Mouse (Mus musculus) mesoderm, embryonic 11.5 days (tissue): ENCODE data around the gene Gabrb1.

Experiments used
- DNase-seq: peaks from one replicate; pipeline ENCODE4 v3.0.0-alpha.2; 2012; ENCODE audit warnings: low read depth, low spot score

The Gabrb1 gene

DNA sequence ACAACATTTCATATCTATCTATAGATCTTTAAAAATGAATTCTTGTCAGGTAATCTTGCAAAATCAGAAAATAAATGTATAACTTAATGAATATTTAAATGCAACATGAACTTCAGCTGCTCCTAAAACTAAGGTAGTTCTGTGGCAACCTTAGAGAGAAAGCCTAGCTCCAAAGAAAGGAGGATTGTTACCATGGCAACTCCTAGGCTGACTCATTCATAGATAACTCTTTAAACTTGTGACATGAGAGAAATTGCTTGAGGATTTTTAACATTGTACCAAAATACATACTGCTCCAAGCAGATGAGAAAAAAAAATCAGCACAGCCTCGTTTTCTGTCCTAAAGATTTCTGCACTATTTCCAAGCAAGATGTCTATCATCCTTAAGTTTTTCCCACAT lies 171.1 kb downstream of the Gabrb1 start:
- no peak for DNase-seq

GRCm38 (mm10) chr5:71830342-71830741 lies 172.4 kb downstream of the Gabrb1 start:
- no peak for DNase-seq

GRCm38 (mm10) chr5:71842241-71842640 lies 184.3 kb downstream of the Gabrb1 start:
- DNase-seq, result no peak

- no peak for DNase-seq
Observed at GRCm38 (mm10) chr5:71898214-71898613, 240.3 kb downstream of the Gabrb1 start.

- no peak for DNase-seq
Observed at GRCm38 (mm10) chr5:71903399-71903798, 245.5 kb downstream of the Gabrb1 start.

DNA sequence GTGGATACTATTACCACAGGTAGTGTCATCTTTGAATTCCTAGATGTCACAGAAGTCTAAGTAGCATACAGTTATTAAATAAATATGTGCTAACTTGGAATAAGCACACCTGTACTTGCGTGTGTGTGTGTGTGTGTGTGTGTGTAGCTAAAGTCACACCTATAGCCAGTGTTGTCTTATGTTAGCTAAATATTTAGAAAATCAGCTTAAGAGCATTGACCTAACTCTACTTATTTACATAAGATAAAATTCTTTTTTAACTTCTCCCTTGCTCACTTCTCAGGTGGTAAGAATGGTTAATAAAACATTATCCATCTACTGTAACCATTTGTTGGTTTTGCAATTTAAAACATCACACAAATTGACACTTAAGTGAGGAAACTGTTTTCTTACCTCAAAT lies 256.1 kb downstream of the Gabrb1 start:
- DNase-seq, result no peak

GRCm38 (mm10) chr5:71915711-71916110 lies 257.8 kb downstream of the Gabrb1 start:
- DNase-seq, result no peak

DNA sequence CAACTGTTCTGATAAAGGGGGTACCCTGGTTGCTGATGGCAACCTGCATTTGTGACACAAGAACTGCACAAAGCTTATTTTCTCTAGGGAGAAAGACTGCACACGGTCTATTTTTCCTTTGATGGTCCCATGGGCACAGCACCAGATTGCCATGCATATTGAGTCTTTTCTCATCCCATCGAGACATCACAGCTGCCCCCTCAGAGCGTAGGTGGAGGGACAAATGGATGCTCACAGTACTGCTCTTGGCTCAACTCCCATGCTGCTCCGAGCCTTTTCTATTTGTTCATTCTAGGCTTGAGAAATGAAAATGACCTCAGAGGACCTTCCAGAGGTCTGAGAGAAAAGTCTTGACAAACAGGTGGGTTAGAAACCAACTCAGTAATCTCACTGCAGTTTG lies 259.3 kb downstream of the Gabrb1 start:
- DNase-seq, result no peak

GRCm38 (mm10) chr5:71923636-71924035 lies 265.7 kb downstream of the Gabrb1 start:
- DNase-seq, result no peak

GRCm38 (mm10) chr5:71926336-71926735 lies 268.4 kb downstream of the Gabrb1 start:
- DNase-seq, result no peak

- no peak for DNase-seq
Observed at GRCm38 (mm10) chr5:71930036-71930435, 272.1 kb downstream of the Gabrb1 start.

DNA sequence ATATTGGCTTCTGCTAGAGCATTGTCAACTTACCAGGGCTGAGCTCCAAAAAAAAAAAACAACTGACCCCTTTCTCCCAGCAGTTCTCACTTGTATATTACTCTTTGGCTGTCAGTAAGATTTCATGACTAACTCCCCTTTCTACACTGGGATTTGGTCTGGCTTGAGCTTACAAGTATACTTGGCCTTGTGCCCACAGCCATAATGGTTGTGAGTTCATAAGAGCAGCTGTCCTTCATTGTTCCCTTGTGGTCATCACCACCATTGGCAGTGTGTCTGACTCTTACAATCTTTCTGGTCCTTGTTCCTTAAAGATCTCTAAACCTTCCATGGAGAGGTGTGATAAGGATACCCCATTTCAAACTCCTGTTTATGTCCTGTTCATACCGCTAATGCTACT lies 293.5 kb downstream of the Gabrb1 start:
- no peak for DNase-seq

DNA sequence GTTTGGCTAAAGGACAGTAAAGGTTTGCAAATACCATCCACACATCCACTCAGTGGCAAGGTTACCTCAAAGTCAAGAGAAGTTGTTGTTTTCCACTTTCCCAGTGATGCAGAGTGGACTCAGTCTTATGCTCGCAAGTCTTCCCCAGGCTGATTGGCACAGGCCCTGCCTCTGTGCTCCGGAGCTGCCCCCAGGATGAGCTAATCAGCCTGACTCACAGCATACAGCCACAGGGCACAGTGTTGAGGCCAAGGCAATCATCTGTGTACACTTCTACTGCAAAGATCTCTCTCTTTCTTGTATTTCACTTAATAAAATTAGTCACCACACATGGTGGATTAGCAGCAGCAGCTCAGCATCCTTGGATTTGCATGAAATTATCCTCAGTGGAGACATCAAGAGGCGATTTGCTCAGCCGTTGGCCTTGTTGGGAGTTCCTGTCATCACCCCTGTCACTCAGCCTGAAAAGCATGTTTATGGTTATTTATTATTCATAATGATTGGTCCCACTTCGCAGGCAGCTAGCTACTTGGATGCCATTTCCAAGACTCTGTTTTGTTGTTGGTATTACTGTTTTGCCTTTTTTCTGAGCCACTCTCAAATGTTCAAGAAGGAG lies 297.3 kb downstream of the Gabrb1 start:
- DNase-seq, result no peak

- DNase-seq, result no peak
Observed at GRCm38 (mm10) chr5:71964876-71965432, 307.0 kb downstream of the Gabrb1 start.

DNA sequence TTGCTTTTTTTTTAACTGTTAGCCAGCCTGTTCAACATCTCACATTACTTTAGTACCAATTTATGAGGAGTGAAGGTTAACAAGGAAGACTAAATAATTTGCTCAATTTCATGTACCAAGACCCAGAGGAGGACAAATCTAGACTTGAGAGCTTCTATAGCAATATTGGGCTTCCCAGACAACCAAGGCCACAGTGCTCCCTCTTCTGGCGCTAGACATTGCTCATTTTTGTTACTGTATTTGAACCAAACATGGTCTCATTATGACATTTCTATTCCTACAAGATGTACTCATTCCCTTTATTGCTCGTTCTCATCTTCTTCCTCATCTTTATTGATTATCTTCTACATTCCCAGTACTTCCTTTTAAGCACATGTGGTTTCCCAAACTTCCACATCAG lies 307.6 kb downstream of the Gabrb1 start:
- no peak for DNase-seq

DNA sequence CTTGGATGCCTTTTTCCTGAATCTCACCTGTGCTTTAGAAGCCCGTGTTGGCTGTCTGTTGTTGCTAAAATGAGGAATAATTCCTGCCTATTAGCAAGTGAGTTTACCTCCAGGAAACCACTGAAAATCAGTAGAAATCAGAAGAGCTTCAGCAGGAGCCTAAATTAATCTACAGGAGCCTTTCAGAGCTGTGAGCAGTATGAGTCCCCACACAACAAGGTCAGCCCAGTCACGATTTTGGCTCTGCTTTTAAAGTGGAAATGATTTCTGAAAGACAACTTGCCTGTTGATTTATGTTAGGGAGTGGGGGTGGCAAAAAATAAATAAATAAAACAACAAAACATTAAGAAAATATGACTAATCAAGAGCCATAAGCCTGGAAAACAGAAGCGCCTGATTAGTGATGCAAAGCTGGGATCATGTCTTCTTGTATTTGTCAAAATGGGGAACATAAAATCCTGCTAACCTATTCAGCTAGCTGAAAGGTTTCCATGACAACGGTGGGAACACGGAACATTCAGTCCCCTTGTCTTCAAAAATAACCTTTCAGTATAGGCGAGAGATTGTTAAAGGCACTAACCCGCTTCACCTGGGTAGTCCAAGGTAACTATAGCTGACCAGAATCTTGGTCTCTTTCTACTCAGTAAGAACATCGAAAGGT lies 312.4 kb downstream of the Gabrb1 start:
- no peak for DNase-seq

DNA sequence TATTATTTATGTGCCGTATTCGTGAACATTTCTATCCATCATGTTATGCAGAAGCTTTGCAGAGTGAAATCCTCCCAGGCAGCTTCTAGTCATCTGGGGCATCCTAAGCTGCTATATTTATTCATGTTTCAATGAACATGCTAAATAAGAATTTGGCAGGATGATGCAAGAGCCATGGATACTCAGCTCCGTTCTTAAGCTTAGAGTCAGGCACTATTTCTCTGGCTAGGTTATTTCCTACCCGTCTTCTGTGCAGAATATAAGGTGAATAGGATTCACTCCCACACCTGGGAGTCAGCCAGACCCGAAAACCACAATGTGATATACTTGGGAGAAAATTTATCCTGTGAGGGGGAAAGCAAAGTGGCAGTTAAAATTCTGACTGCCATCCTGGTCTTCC lies 314.9 kb downstream of the Gabrb1 start:
- no peak for DNase-seq

DNA sequence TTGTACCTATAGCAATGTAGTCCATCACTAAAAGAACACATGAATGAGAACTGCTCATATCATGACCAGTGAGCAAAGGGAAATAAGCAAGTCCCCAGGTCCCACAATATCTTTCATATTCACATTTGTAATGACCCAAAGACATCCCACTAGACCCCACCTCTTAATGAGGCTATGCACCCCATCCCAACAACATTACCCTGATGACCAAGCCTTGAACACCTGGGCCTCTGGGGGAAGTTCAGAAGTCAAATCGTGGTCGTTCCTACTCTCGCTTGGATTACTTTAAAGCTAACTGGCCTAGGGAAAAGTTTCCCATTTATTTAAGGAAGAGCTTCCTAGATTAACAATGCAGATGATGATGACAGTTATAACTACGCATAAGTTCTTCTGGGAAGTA lies 318.2 kb downstream of the Gabrb1 start:
- no peak for DNase-seq

- peak; percentile 55 for DNase-seq
Observed at GRCm38 (mm10) chr5:71976571-71977061, 318.7 kb downstream of the Gabrb1 start.

GRCm38 (mm10) chr5:71986561-71986960 lies 328.6 kb downstream of the Gabrb1 start:
- DNase-seq, result no peak

- peak; percentile 20 for DNase-seq
Observed at GRCm38 (mm10) chr5:71986983-71987398, 329.1 kb downstream of the Gabrb1 start.

GRCm38 (mm10) chr5:71999466-71999865 lies 341.6 kb downstream of the Gabrb1 start:
- no peak for DNase-seq

- DNase-seq, result no peak
Observed at GRCm38 (mm10) chr5:72003811-72004435, 346.0 kb downstream of the Gabrb1 start.
